Comparison of ENCODE assay signal across 8 mouse cellular contexts in genomic region chr10:80826151-80827062, GRCm38 (mm10). TPM values are rescaled to one million over a fixed set of nuclear protein-coding genes. Genes with fewer than 3 reads are reported as not detected.
A peak's percentile ranks its signal among the peaks of the same experiment; 100 is the strongest.
DNase-seq lines count a peak whose midpoint lies in the region; ATAC-seq and TF ChIP-seq lines count a peak whose summit lies in the region.

Gene Oaz1, plus strand, starts transcription at chr10:80826656.

- H3K4me3 ChIP-seq in gastrocnemius, adult 2 months, result peak within 1 kb of the TSS; percentile 94
- H3K4me3 ChIP-seq in hindbrain, postnatal 0 days (ENCODE audit: low read length), result peak within 1 kb of the TSS; percentile 60
- H3K4me3 ChIP-seq in left cerebral cortex, adult 2 months, result peak within 1 kb of the TSS; percentile 93

- H3K27me3 ChIP-seq in hindbrain, postnatal 0 days (ENCODE audit: insufficient read depth, low read length), result no peaks in the 10 kb centered on the region

- peak within 1 kb of the TSS; percentile 87 for H3K9ac ChIP-seq in hindbrain, postnatal 0 days (replicated peaks; ENCODE audit: low read length)

- no peaks in the 10 kb centered on the region for H3K9me3 ChIP-seq in hindbrain, postnatal 0 days (ENCODE audit: low read length)

- WGBS in hindbrain, postnatal 0 days, result under 1% methylated on average over 77 of the region's 82 CpGs

- peaks cover 12% of the 10 kb centered on the region for H3K36me3 ChIP-seq in hindbrain, postnatal 0 days (ENCODE audit: insufficient read depth, low read length)

- H3K4me1 ChIP-seq in hindbrain, postnatal 0 days (ENCODE audit: insufficient read depth, low read length), result peaks cover 5% of the 10 kb centered on the region; the same call in 1 of the 2 replicates

- intact Hi-C loops in gastrocnemius, adult 2 months (cut with DNase I), result loop anchor here (10.0 kb wide), 1 partner anchor 168 kb away; no protein-coding TSS in a partner anchor
- intact Hi-C loops in left cerebral cortex, adult 2 months (cut with DNase I), result loop anchor here (1.0 to 5.0 kb wide), 2 partner anchors 29 to 171 kb away; partner anchors contain the start of genes Lsm7 and Sppl2b

- DNase-seq in ZHBTc4 (ENCODE audit: low read depth, low spot score), result peak; percentile 100
- peak; percentile 98 for DNase-seq in gastrocnemius, adult 2 months
- peak; percentile 99 for DNase-seq in hindbrain, postnatal 0 days (ENCODE audit: low spot score)
- peak; percentile 98 to 99 for DNase-seq in left cerebral cortex, adult 2 months (ENCODE audit: extremely low spot score in 1 of 2, low spot score in 2 of 2)
- DNase-seq in right cerebral cortex, adult 2 months (ENCODE audit: low spot score in 2 of 2), result peak; percentile 99 to 100
- peak; percentile 98 for DNase-seq in urinary bladder, postnatal 14 days (ENCODE audit: low spot score)

- peak within 1 kb of the TSS; percentile 98 for H3K27ac ChIP-seq in gastrocnemius, adult 2 months
- H3K27ac ChIP-seq in hindbrain, postnatal 0 days, result peak within 1 kb of the TSS; percentile 92
- H3K27ac ChIP-seq in left cerebral cortex, adult 2 months, result peak within 1 kb of the TSS; percentile 98

- no peak for TF ChIP-seq CTCF in gastrocnemius, adult 2 months (IDR thresholded peaks at IDR 0.05)
- peak; percentile 30 for TF ChIP-seq CTCF in hindbrain, postnatal 0 days (IDR thresholded peaks at IDR 0.05; ENCODE audit: low read depth)
- peak; percentile 14 for TF ChIP-seq CTCF in left cerebral cortex, adult 2 months (IDR thresholded peaks at IDR 0.05)

- ATAC-seq in common myeloid progenitor, adult 5-6 weeks (replicated peaks; ENCODE audit: low read depth, poor library complexity, severe bottlenecking), result peak; percentile 83
- ATAC-seq in hindbrain, postnatal 0 days, result peak; percentile 98
- ATAC-seq in megakaryocyte, adult 5-6 weeks (ENCODE audit: poor library complexity, severe bottlenecking), result peak; percentile 87

- peak within 1 kb of the TSS; percentile 94 for H3K4me2 ChIP-seq in hindbrain, postnatal 0 days (ENCODE audit: low read depth, low read length)

RNA-seq across cellular contexts. Expression of gene Oaz1, which starts in this region (rescaled TPM):
- 288 TPM in 2 replicates for total RNA-seq in common myeloid progenitor, adult 5-6 weeks (2017)
- 100 to 1,000 TPM; 579 to 691 TPM for total RNA-seq in gastrocnemius, adult 2 months (2021)
- total RNA-seq in hindbrain, postnatal 0 days (2014; rRNA removed), result 1,128 and 1,180 TPM in 2 replicates
- polyA plus RNA-seq in hindbrain, postnatal 0 days (2015; fragmentation: Nextera tagmentation; extraction: Ambion mirVana), result 1,097 and 1,185 TPM in 2 replicates
- 100 to 1,000 TPM; 476 to 536 TPM for total RNA-seq in left cerebral cortex, adult 2 months (2021)
- total RNA-seq in megakaryocyte, adult 5-6 weeks (2015), result 1,171 and 1,242 TPM in 2 replicates
- 206 and 296 TPM in 2 replicates for total RNA-seq in megakaryocyte, adult 5-6 weeks (2017)

Comparison
In these comparisons a context has a peak if more than half of its experiments do, and no peak if none do; other contexts are left out.
1. Peak in every context shown above with its lines: DNase-seq, ATAC-seq, H3K4me3 ChIP-seq and H3K27ac ChIP-seq.